Mouse (Mus musculus) liver, postnatal 0 days (tissue): ENCODE results near the gene Gm45208. TPM values are rescaled to one million over a fixed set of nuclear protein-coding genes. Genes with fewer than 3 reads are reported as not detected.
A peak's percentile ranks its signal among the peaks of the same experiment; 100 is the strongest.

ENCODE experiments used
- ATAC-seq: fragments of 200-750 bp; cut with Nextera tagmentation; 2 replicates; pipeline ENCODE4 v1.8.0; 2017; ENCODE audit warnings: mild to moderate bottlenecking, moderate library complexity
- DNase-seq: peaks from one replicate; pipeline ENCODE4 v3.0.0-alpha.2; 2016
- H3K27ac ChIP-seq: fragments of 300-500 bp; sonication (generic); 2 replicates; pipeline ENCODE4 v1.5.1; 2014; ENCODE audit warnings: antibody characterized with exemption, moderate library complexity, mild to moderate bottlenecking, low read depth
- H3K27me3 ChIP-seq: fragments of 300-500 bp; sonication (generic); 2 replicates; pipeline ENCODE4 v1.6.1; 2014; ENCODE audit warnings: low read length, control low read depth, mixed read lengths; ENCODE audit not compliant: insufficient read depth
- H3K36me3 ChIP-seq: fragments of 300-500 bp; sonication (generic); replicated peaks from 2 replicates; pipeline ENCODE4 v1.6.1; 2014; ENCODE audit warnings: mild to moderate bottlenecking, control low read depth, low read length, moderate library complexity, mixed read lengths; ENCODE audit not compliant: insufficient read depth
- H3K4me1 ChIP-seq: fragments of 300-500 bp; sonication (generic); 2 replicates; pipeline ENCODE4 v1.6.1; 2014; ENCODE audit warnings: antibody characterized with exemption, mild to moderate bottlenecking, control low read depth; ENCODE audit not compliant: insufficient read depth
- H3K4me2 ChIP-seq: fragments of 300-500 bp; sonication (generic); 2 replicates; pipeline ENCODE4 v1.6.1; 2014; ENCODE audit warnings: low read depth, mild to moderate bottlenecking, low read length, moderate library complexity, mixed read lengths
- H3K4me3 ChIP-seq: fragments of 300-500 bp; sonication (generic); 2 replicates; pipeline ENCODE4 v1.5.1; 2014; ENCODE audit warnings: low read depth, low read length
- H3K9ac ChIP-seq: fragments of 300-500 bp; sonication (generic); replicated peaks from 2 replicates; pipeline ENCODE4 v1.6.1; 2014; ENCODE audit warnings: mild to moderate bottlenecking, moderate library complexity
- H3K9me3 ChIP-seq: fragments of 300-500 bp; sonication (generic); 2 replicates; pipeline ENCODE4 v1.6.1; 2016; ENCODE audit warnings: mild to moderate bottlenecking, control low read depth, low read length, mixed read lengths
- CTCF ChIP-seq: sonication (generic); IDR thresholded peaks from 2 replicates; pipeline ENCODE4 v1.5.1; 2016; ENCODE audit warnings: antibody characterized with exemption, low read depth
- EP300 ChIP-seq: IDR thresholded peaks from 2 replicates; pipeline ENCODE4 v1.6.1; 2016; ENCODE audit warnings: antibody characterized with exemption, low read depth, mild to moderate bottlenecking
- WGBS: fragments of 180-500 bp; shearing (Covaris S2); extraction: QIAGEN DNeasy Blood & Tissue Kit; methylation state at CpG from one replicate; pipeline ENCODE4 v1.1.7; 2014; ENCODE audit not compliant: insufficient replicate concordance; 5-methylcytosine and 5-hydroxymethylcytosine counted together
- polyA plus RNA-seq: library from polyadenylated mRNA; unstranded; fragments of >200 nt; fragmentation: Nextera tagmentation; extraction: Ambion mirVana; gene quantifications from 2 replicates; pipeline ENCODE4 v1.2.1, GENCODE M21; 2015

Gene Gm45208
- polyA plus RNA-seq, 1 experiment from 2014 or later = not detected

DNA sequence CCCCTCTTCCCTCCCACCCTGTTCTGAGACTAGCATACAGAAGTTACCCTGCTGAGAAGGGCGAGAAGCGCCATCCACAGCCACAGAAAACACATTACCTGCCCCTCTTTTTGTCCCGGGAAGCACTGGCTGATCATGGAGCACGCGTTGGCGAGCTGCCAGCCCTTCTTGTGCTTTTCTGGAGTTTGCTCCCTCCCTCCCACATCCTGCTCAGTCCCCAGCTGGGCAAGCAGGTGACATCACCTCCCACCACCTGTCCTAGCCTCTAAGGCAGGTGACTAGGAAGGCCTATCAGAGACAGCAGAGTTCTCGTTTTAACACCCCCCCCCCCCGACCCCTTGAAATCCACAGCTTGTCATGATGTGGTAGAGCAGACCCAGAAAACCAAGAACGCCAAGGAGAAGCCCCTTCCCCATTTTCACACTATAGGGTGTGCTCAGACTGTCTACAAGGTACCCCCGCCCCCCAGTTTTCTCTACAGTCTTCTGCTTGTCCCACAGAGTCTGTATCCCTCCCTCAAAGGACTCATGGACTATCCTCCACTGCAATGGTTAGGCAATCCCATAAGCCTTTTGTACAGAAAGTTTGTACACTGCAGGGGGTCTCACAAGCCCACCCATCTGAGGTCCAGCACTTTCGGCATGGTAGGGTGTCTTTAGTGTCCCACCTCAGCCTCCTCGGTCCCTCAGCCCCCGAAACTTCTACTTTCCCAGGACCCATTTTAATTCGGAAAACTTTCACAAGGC is 17.5 kb downstream of the Gm45208 start:
- H3K9me3 ChIP-seq = no peaks in the 10 kb centered on the region
- TF ChIP-seq CTCF = no peak
- TF ChIP-seq EP300 = no peak
- H3K4me1 ChIP-seq = no peaks in the 10 kb centered on the region
- peak; percentile 85 for ATAC-seq
- H3K36me3 ChIP-seq = no peaks in the 10 kb centered on the region
- no peaks in the 10 kb centered on the region for H3K27me3 ChIP-seq
- no peak overlapping the region for H3K9ac ChIP-seq
- H3K27ac ChIP-seq = peak overlapping the region; percentile 78
- peak; percentile 75 for DNase-seq
- WGBS = 69% methylated on average over 13 of the region's 14 CpGs
- H3K4me2 ChIP-seq = peak overlapping the region; percentile 35
- no peak overlapping the region for H3K4me3 ChIP-seq

- peak; percentile 84 for ATAC-seq
- Histone ChIP-seq H3K27ac (peak overlapping the region; percentile 78), H3K36me3 (no peaks in the 10 kb centered on the region), H3K4me2 (peak overlapping the region; percentile 54), H3K9me3 (no peaks in the 10 kb centered on the region), H3K4me1 (no peaks in the 10 kb centered on the region), H3K9ac (peak overlapping the region; percentile 34), H3K27me3 (no peaks in the 10 kb centered on the region), H3K4me3 (peak overlapping the region; percentile 22)
- 55% methylated on average over 10 of the region's 10 CpGs for WGBS
- TF ChIP-seq EP300 = no peak
- no peak for TF ChIP-seq CTCF
- DNase-seq = no peak
Observed at GRCm38 (mm10) chrX:7740082-7740819, 18.2 kb downstream of the Gm45208 start.

DNA sequence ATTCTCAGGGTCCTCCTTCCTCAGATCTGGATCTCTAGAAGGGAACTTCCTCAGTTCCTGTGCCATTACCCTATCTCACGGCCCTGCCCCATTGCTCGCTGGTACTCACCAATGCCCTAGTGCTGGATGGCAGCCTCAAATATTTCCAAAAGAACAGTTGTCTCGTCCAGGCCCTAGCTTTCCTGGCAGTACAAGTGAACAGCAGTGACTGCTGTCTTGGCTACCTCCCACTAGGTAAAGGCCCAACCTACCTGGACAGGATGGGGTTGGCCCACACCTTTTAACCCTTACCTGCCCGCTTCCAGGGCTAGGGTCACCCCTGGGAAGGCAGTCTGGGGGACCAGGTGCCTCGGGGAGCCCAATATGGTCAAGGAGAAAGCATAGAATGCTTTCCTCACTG is 19.1 kb downstream of the Gm45208 start:
- TF ChIP-seq EP300 (no peak), CTCF (no peak)
- H3K9ac ChIP-seq = peak overlapping the region; percentile 34
- WGBS = 55% methylated on average over 5 of the region's 5 CpGs
- no peak for DNase-seq
- no peaks in the 10 kb centered on the region for H3K9me3 ChIP-seq
- H3K36me3 ChIP-seq = no peaks in the 10 kb centered on the region
- peak overlapping the region; percentile 22 for H3K4me3 ChIP-seq
- H3K27ac ChIP-seq = peak overlapping the region; percentile 78
- H3K27me3 ChIP-seq = no peaks in the 10 kb centered on the region
- no peak for ATAC-seq
- peak overlapping the region; percentile 54 for H3K4me2 ChIP-seq
- no peaks in the 10 kb centered on the region for H3K4me1 ChIP-seq

GRCm38 (mm10) chrX:7743470-7743869 is 21.4 kb downstream of the Gm45208 start:
- Histone ChIP-seq H3K9me3 (no peaks in the 10 kb centered on the region), H3K36me3 (no peaks in the 10 kb centered on the region), H3K4me2 (no peak overlapping the region), H3K4me1 (no peaks in the 10 kb centered on the region), H3K27me3 (no peaks in the 10 kb centered on the region), H3K4me3 (no peak overlapping the region), H3K27ac (no peak overlapping the region), H3K9ac (no peak overlapping the region)
- ATAC-seq (no peak), DNase-seq (no peak)
- WGBS = 58% methylated on average over 5 of the region's 5 CpGs
- TF ChIP-seq CTCF = peak; percentile 55
- no peak for TF ChIP-seq EP300

DNA sequence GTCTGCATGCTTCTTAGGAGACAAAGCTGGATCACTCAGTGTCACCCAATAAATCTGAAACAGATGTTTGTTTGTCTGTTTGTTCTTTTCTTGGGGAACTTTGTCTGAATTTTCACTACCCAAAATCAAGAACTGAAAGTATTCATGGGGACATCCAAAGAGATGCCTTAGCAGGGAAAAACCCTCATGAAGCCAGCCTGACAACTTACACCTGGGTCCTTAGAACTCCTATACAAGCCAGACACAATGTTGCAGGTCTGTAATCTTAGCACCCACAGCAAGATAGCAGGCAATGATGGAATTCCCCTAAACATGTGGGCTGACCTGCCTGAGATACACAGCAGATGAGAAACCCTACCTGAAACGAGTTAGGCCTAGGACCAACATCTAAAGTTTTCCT is 22.9 kb downstream of the Gm45208 start:
- no peaks in the 10 kb centered on the region; the same call in 1 of the 2 replicates for H3K27me3 ChIP-seq
- no peak overlapping the region for H3K9ac ChIP-seq
- H3K4me3 ChIP-seq = no peak overlapping the region
- TF ChIP-seq CTCF = no peak
- no peak for TF ChIP-seq EP300
- no peaks in the 10 kb centered on the region for H3K9me3 ChIP-seq
- H3K4me1 ChIP-seq = no peaks in the 10 kb centered on the region
- ATAC-seq (no peak), DNase-seq (no peak)
- WGBS = 62% methylated on average over 1 of the region's 1 CpGs
- no peak overlapping the region for H3K4me2 ChIP-seq
- no peaks in the 10 kb centered on the region for H3K36me3 ChIP-seq
- no peak overlapping the region for H3K27ac ChIP-seq

DNA sequence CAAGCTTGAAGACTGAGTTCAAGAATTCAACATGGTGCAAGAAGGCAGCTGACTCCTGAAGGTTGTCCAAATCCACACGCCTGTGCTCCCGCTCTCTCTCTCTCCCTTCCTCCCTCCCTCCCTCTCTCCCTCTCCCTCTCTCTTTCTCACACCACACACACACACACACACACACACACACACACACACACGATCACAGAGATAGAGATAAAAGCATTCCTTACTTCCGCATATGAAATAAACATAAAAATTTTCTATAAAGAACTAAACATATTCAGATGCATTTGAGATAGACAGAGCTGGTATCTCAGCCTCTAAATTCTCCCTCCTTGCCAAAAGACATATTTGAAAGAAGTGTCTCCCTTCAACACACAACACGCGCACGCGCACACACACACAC is 23.4 kb downstream of the Gm45208 start:
- Histone ChIP-seq H3K27ac (no peak overlapping the region), H3K36me3 (no peaks in the 10 kb centered on the region), H3K4me3 (no peak overlapping the region), H3K4me1 (no peaks in the 10 kb centered on the region), H3K9ac (no peak overlapping the region), H3K4me2 (no peak overlapping the region), H3K27me3 (no peaks in the 10 kb centered on the region; the same call in 1 of the 2 replicates), H3K9me3 (no peaks in the 10 kb centered on the region)
- no peak for ATAC-seq
- no peak for DNase-seq
- WGBS = 93% methylated on average over 8 of the region's 8 CpGs
- TF ChIP-seq CTCF = no peak
- no peak for TF ChIP-seq EP300
